Mouse (Mus musculus): ENCODE data around the gene Fbxo48. TPM values are rescaled to one million over a fixed set of nuclear protein-coding genes. Genes with fewer than 3 reads are reported as not detected.

The Fbxo48 gene
- polyA plus RNA-seq, 1 experiment from 2014 or later = 0.65 TPM

GRCm38 (mm10) chr11:16950226-16950975 is 774 bp upstream of the Fbxo48 start:
- Histone ChIP-seq H3K4me3 (ENCODE audit: inconsistent target) (peak overlapping the region; percentile 81), H3K36me3 (ENCODE audit: inconsistent target) (no peaks in the 10 kb centered on the region), H3K79me2 (ENCODE audit: inconsistent target) (no peaks in the 10 kb centered on the region), H3K27ac (peak overlapping the region; percentile 68)
- WGBS (ENCODE audit: missing documents) = 11% methylated on average over 12 of the region's 13 CpGs

- no peaks in the 10 kb centered on the region for H3K36me3 ChIP-seq (ENCODE audit: inconsistent target)
- H3K79me2 ChIP-seq (ENCODE audit: inconsistent target) = no peaks in the 10 kb centered on the region
- WGBS (ENCODE audit: missing documents) = 2% methylated on average over 9 of the region's 9 CpGs
- H3K4me3 ChIP-seq (ENCODE audit: inconsistent target) = peak overlapping the region; percentile 81
- peak overlapping the region; percentile 70 for H3K27ac ChIP-seq
These were observed 511 bp downstream of the Fbxo48 start for GRCm38 (mm10) chr11:16951761-16952010.

DNA sequence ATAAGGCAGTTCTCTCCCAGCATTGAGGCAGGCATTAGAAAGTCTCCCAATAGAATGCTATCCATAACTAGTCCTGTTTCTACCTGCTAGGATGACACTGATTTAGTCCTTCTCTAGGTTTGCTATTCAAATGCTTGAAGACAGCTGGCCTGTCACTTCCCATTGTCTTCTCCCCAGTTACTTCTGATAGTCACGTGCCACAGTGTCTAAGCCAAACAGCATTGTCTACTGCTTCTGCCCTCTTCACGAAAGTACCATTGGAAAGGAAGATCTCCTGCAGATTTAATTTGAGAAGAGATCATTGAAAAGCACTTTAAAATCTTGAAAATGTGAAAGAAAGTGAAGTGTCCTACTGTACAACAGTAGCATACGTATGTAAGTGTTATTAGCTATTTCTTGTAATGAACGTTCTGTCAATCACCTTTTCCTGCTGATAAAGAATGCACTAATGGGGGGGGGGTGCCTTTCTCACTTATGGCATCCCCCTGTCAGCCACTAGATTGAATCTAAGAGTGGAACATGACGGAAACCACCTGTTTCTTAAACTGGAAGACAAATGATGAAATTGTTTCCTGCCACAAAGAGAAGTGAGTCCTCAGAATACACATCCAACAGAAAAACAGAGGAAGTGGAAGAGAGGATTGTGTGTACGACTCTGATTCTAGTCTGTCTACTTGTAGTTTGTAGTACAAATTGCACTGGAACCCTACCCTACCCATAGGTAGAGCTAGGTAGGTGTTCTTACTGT is 5.1 kb downstream of the Fbxo48 start:
- H3K4me3 ChIP-seq (ENCODE audit: inconsistent target) = no peak overlapping the region
- H3K79me2 ChIP-seq (ENCODE audit: inconsistent target) = no peaks in the 10 kb centered on the region
- no peaks in the 10 kb centered on the region for H3K36me3 ChIP-seq (ENCODE audit: inconsistent target)
- peak overlapping the region; percentile 77 for H3K27ac ChIP-seq
- WGBS (ENCODE audit: missing documents) = 6% methylated on average over 6 of the region's 6 CpGs

DNA sequence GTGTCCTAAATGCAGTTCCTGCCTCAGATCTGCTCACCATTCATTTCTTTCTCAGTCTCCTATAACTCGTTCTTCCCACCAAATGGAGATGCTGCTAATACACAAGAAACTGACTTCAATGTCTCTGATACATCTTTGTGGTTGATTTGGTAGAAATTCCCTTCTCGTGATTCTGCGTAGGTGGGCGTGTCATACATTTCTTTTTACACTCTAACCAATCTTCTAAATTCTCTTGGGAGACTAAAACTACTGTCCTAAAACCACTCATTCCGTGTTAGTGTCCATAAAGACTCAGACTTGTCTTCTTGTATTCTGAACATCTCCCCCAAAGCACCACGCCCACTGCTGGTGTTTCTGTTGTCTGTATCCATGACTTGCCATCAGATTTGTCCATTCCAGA is 5.9 kb downstream of the Fbxo48 start:
- Histone ChIP-seq H3K4me3 (ENCODE audit: inconsistent target) (no peak overlapping the region), H3K27ac (peak overlapping the region; percentile 77), H3K36me3 (ENCODE audit: inconsistent target) (no peaks in the 10 kb centered on the region), H3K79me2 (ENCODE audit: inconsistent target) (no peaks in the 10 kb centered on the region)
- WGBS (ENCODE audit: missing documents) = 81% methylated on average over 6 of the region's 6 CpGs

- Histone ChIP-seq H3K27ac (no peak overlapping the region), H3K4me3 (ENCODE audit: inconsistent target) (no peak overlapping the region), H3K79me2 (ENCODE audit: inconsistent target) (no peaks in the 10 kb centered on the region), H3K36me3 (ENCODE audit: inconsistent target) (no peaks in the 10 kb centered on the region)
- 64% methylated on average over 1 of the region's 1 CpGs for WGBS (ENCODE audit: missing documents)
These were observed 7.3 kb downstream of the Fbxo48 start for GRCm38 (mm10) chr11:16958520-16958919.

GRCm38 (mm10) chr11:16967806-16968205 is 16.6 kb downstream of the Fbxo48 start:
- H3K79me2 ChIP-seq (ENCODE audit: inconsistent target) = no peaks in the 10 kb centered on the region
- H3K4me3 ChIP-seq (ENCODE audit: inconsistent target) = no peak overlapping the region
- WGBS (ENCODE audit: missing documents) = 5% methylated on average over 2 of the region's 2 CpGs
- H3K36me3 ChIP-seq (ENCODE audit: inconsistent target) = peaks cover 4% of the 10 kb centered on the region; the same call in 1 of the 2 replicates
- no peak overlapping the region for H3K27ac ChIP-seq

GRCm38 (mm10) chr11:16969650-16970049 is 18.5 kb downstream of the Fbxo48 start:
- Histone ChIP-seq H3K4me3 (ENCODE audit: inconsistent target) (no peak overlapping the region), H3K27ac (peak overlapping the region; percentile 57), H3K79me2 (ENCODE audit: inconsistent target) (no peaks in the 10 kb centered on the region), H3K36me3 (ENCODE audit: inconsistent target) (peaks cover 22% of the 10 kb centered on the region; the same call in 1 of the 2 replicates)
- WGBS (ENCODE audit: missing documents) = 0% methylated on average over 2 of the region's 2 CpGs

- H3K79me2 ChIP-seq (ENCODE audit: inconsistent target) = no peaks in the 10 kb centered on the region
- no peak overlapping the region for H3K4me3 ChIP-seq (ENCODE audit: inconsistent target)
- peaks cover 43% of the 10 kb centered on the region for H3K36me3 ChIP-seq (ENCODE audit: inconsistent target)
- no peak overlapping the region for H3K27ac ChIP-seq
- WGBS (ENCODE audit: missing documents) = 92% methylated on average over 3 of the region's 3 CpGs
These were observed 20.9 kb downstream of the Fbxo48 start for GRCm38 (mm10) chr11:16972027-16972426.

DNA sequence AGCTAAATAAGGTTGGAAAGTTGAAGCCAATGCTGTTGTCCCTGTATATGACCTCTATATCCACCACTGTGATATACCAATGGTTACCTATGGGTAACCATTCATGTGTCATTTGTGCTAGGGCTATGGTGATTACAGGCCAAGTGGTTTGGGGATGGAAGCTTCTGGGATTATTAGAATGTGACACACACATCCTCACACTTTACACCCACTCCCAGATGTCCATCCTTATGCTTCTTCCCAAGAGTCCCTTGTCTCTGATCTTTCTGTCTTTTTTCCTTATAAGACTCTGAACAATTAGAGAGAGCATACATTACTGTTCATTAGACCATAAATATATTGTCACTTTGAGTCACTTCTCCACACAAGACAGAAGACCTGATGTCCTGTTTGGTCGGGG is 21.9 kb downstream of the Fbxo48 start:
- no peak overlapping the region for H3K27ac ChIP-seq
- 100% methylated on average over 1 of the region's 1 CpGs for WGBS (ENCODE audit: missing documents)
- H3K79me2 ChIP-seq (ENCODE audit: inconsistent target) = no peaks in the 10 kb centered on the region
- peaks cover 50% of the 10 kb centered on the region for H3K36me3 ChIP-seq (ENCODE audit: inconsistent target)
- H3K4me3 ChIP-seq (ENCODE audit: inconsistent target) = no peak overlapping the region

- no peaks in the 10 kb centered on the region for H3K79me2 ChIP-seq (ENCODE audit: inconsistent target)
- H3K4me3 ChIP-seq (ENCODE audit: inconsistent target) = no peak overlapping the region
- 14% methylated on average over 4 of the region's 4 CpGs for WGBS (ENCODE audit: missing documents)
- peaks cover 78% of the 10 kb centered on the region for H3K36me3 ChIP-seq (ENCODE audit: inconsistent target)
- no peak overlapping the region for H3K27ac ChIP-seq
These were observed 25.8 kb downstream of the Fbxo48 start for GRCm38 (mm10) chr11:16976937-16977336.

DNA sequence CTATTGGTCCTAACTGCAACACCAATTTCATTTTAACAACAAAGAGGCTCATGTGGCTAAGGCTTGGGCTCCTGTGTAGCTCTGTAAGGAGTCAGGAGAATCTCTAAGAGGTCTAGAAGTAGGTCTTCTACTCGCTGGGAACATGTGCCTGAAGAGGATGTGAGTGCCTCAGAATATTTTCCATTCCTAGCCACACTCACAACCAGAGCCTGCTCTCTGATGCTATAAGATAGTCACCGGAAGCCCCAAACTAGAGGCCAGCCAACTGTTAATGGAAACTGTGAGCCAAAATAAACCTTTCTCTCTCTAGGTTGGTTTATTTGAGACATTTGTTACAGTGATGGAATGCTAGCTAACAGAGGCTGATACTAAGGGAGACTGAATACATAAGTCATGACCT is 26.4 kb downstream of the Fbxo48 start:
- Histone ChIP-seq H3K36me3 (ENCODE audit: inconsistent target) (peaks cover 83% of the 10 kb centered on the region), H3K27ac (peak overlapping the region; percentile 38), H3K4me3 (ENCODE audit: inconsistent target) (no peak overlapping the region), H3K79me2 (ENCODE audit: inconsistent target) (no peaks in the 10 kb centered on the region)
- 11% methylated on average over 2 of the region's 2 CpGs for WGBS (ENCODE audit: missing documents)

GRCm38 (mm10) chr11:16978161-16978707 is 27.1 kb downstream of the Fbxo48 start:
- Histone ChIP-seq H3K4me3 (ENCODE audit: inconsistent target) (no peak overlapping the region), H3K36me3 (ENCODE audit: inconsistent target) (peaks cover 83% of the 10 kb centered on the region), H3K79me2 (ENCODE audit: inconsistent target) (no peaks in the 10 kb centered on the region), H3K27ac (peak overlapping the region; percentile 38)
- WGBS (ENCODE audit: missing documents) = 9% methylated on average over 5 of the region's 5 CpGs

GRCm38 (mm10) chr11:16986550-16987187 is 35.5 kb downstream of the Fbxo48 start:
- Histone ChIP-seq H3K36me3 (ENCODE audit: inconsistent target) (peaks cover 97% of the 10 kb centered on the region), H3K4me3 (ENCODE audit: inconsistent target) (no peak overlapping the region), H3K79me2 (ENCODE audit: inconsistent target) (peaks cover 50% of the 10 kb centered on the region; the same call in 1 of the 2 replicates), H3K27ac (no peak overlapping the region)
- WGBS (ENCODE audit: missing documents) = 47% methylated on average over 7 of the region's 7 CpGs

DNA sequence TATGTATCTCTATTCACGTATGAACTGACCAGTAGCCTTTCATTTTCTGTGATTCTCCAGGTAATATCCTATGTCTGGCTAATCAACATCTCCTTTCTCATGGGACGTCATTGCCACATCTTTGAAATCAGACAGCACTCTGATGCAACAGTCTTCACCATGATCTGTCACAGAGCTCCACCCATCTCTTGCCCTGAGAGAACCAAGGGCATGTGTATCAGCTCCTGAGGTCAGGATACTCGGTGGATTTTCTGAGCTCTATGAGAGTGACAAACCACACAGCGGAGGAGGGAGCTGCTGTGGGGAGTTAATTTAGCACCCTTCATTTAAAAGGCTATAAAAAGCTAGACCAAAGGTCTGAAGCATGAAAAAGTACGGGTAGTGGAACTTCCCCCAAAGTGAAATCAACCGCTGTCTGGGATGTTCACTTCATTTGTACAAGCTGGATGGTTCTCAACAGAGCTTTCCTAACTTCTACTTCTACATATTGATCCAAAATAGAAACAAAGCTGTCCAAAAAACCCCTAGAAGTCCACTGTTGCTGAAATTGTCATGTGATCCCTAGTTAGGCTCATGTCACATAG is 36.7 kb downstream of the Fbxo48 start:
- no peak overlapping the region for H3K27ac ChIP-seq
- H3K36me3 ChIP-seq (ENCODE audit: inconsistent target) = peaks cover 97% of the 10 kb centered on the region
- H3K79me2 ChIP-seq (ENCODE audit: inconsistent target) = peaks cover 60% of the 10 kb centered on the region; the same call in 1 of the 2 replicates
- H3K4me3 ChIP-seq (ENCODE audit: inconsistent target) = no peak overlapping the region
- WGBS (ENCODE audit: missing documents) = 41% methylated on average over 6 of the region's 6 CpGs
